Mouse (Mus musculus) bone marrow macrophage, adult 2 months (primary cell): ENCODE results near the gene Proca1.

Experiments
- CTCF ChIP-seq: IDR thresholded peaks from 2 replicates; pipeline ENCODE4 v1.5.1; 2012; ENCODE audit warnings: low read depth, mild to moderate bottlenecking, low read length, moderate library complexity
- POLR2A ChIP-seq: IDR thresholded peaks from 2 replicates; pipeline ENCODE4 v1.6.1; 2012; ENCODE audit warnings: mild to moderate bottlenecking, low read depth, low read length, borderline replicate concordance

- TF ChIP-seq CTCF (no peak), POLR2A (no peak)
Measured at GRCm38 (mm10) chr11:78175771-78176401, 17.3 kb upstream of the Proca1 start.
